Mouse (Mus musculus) stomach, embryonic 14.5 days (tissue): ENCODE measurements at regions not wholly inside any gene's neighbourhood (a gene's known extent, or its start where the extent isn't known, plus 50 kb on each side); places are given as distances from the start of the nearest gene placed in this dataset.

Experiments used
- ATAC-seq: fragments of 200-750 bp; cut with Nextera tagmentation; 2 replicates; pipeline ENCODE4 v1.8.0; 2017; ENCODE audit warnings: low read depth, moderate TSS enrichment; ENCODE audit not compliant: insufficient number of reproducible peaks, insufficient read depth, low FRiP score
- H3K27ac ChIP-seq: fragments of 300-500 bp; sonication (generic); 2 replicates; pipeline ENCODE4 v1.5.1; 2014; ENCODE audit warnings: mild to moderate bottlenecking, low read length, moderate library complexity, mixed read lengths
- H3K27me3 ChIP-seq: fragments of 300-500 bp; sonication (generic); 2 replicates; pipeline ENCODE4 v1.6.1; 2014; ENCODE audit warnings: low read length, control low read depth, mixed read lengths; ENCODE audit not compliant: control insufficient read depth, insufficient read depth
- H3K36me3 ChIP-seq: fragments of 300-500 bp; sonication (generic); 2 replicates; pipeline ENCODE4 v1.6.1; 2014; ENCODE audit warnings: mild to moderate bottlenecking, control low read depth, low read length, moderate library complexity, mixed read lengths; ENCODE audit not compliant: control insufficient read depth, insufficient read depth
- H3K4me1 ChIP-seq: fragments of 300-500 bp; sonication (generic); 2 replicates; pipeline ENCODE4 v1.6.1; 2014; ENCODE audit warnings: low read length, control low read depth, mixed read lengths; ENCODE audit not compliant: control insufficient read depth, insufficient read depth
- H3K4me2 ChIP-seq: fragments of 300-500 bp; sonication (generic); replicated peaks from 2 replicates; pipeline ENCODE4 v1.6.1; 2014; ENCODE audit warnings: low read depth, low read length, control low read depth
- H3K4me3 ChIP-seq: fragments of 300-500 bp; sonication (generic); 2 replicates; pipeline ENCODE4 v1.5.1; 2014; ENCODE audit warnings: low read depth, low read length, control low read depth
- H3K9ac ChIP-seq: fragments of 300-500 bp; sonication (generic); replicated peaks from 2 replicates; pipeline ENCODE4 v1.6.1; 2014; ENCODE audit warnings: low read depth, mild to moderate bottlenecking, control low read depth, low read length, moderate library complexity, mixed read lengths
- H3K9me3 ChIP-seq: fragments of 300-500 bp; sonication (generic); 2 replicates; pipeline ENCODE4 v1.6.1; 2016; ENCODE audit warnings: low read depth, low read length, control low read depth; ENCODE audit not compliant: control insufficient read depth
- WGBS: fragments of 180-500 bp; shearing (Covaris S2); extraction: QIAGEN DNeasy Blood & Tissue Kit; methylation state at CpG from one replicate; pipeline ENCODE4 v1.1.7; 2014; 5-methylcytosine and 5-hydroxymethylcytosine counted together

- H3K4me3 ChIP-seq: no peak overlapping the region
- no peaks in the 10 kb centered on the region for H3K9me3 ChIP-seq
- no peaks in the 10 kb centered on the region for H3K27me3 ChIP-seq
- ATAC-seq: no peak
- no peak overlapping the region for H3K27ac ChIP-seq
- no peaks in the 10 kb centered on the region for H3K36me3 ChIP-seq
- H3K4me1 ChIP-seq: no peaks in the 10 kb centered on the region
- WGBS: 66% methylated on average over 7 of the region's 7 CpGs
- H3K4me2 ChIP-seq: no peak overlapping the region
- H3K9ac ChIP-seq: no peak overlapping the region
Observed at GRCm38 (mm10) chr5:46022047-46022422, 164.6 kb upstream of the Lcorl start.

GRCm38 (mm10) chr5:46021398-46022046 lies 164.1 kb upstream of the Lcorl start:
- Histone ChIP-seq H3K27ac (no peak overlapping the region), H3K4me3 (no peak overlapping the region), H3K9ac (no peak overlapping the region), H3K27me3 (no peaks in the 10 kb centered on the region), H3K36me3 (no peaks in the 10 kb centered on the region), H3K9me3 (no peaks in the 10 kb centered on the region), H3K4me1 (no peaks in the 10 kb centered on the region), H3K4me2 (no peak overlapping the region)
- no peak for ATAC-seq
- WGBS: 66% methylated on average over 2 of the region's 2 CpGs

GRCm38 (mm10) chr5:46020175-46020574 lies 162.8 kb upstream of the Lcorl start:
- Histone ChIP-seq H3K27ac (no peak overlapping the region), H3K4me1 (no peaks in the 10 kb centered on the region), H3K4me3 (no peak overlapping the region), H3K9me3 (no peaks in the 10 kb centered on the region), H3K36me3 (no peaks in the 10 kb centered on the region), H3K4me2 (no peak overlapping the region), H3K9ac (no peak overlapping the region), H3K27me3 (no peaks in the 10 kb centered on the region)
- 85% methylated on average over 4 of the region's 4 CpGs for WGBS
- no peak for ATAC-seq

GRCm38 (mm10) chr5:46007446-46007845 lies 150.0 kb upstream of the Lcorl start:
- WGBS: 77% methylated on average over 9 of the region's 9 CpGs
- no peak overlapping the region for H3K4me2 ChIP-seq

GRCm38 (mm10) chr5:46006691-46007090 lies 149.3 kb upstream of the Lcorl start:
- no peak overlapping the region for H3K27ac ChIP-seq
- no peak overlapping the region for H3K4me2 ChIP-seq
- H3K4me3 ChIP-seq: no peak overlapping the region
- no peak overlapping the region for H3K9ac ChIP-seq
- no peaks in the 10 kb centered on the region for H3K27me3 ChIP-seq
- no peaks in the 10 kb centered on the region for H3K4me1 ChIP-seq
- H3K9me3 ChIP-seq: no peaks in the 10 kb centered on the region
- WGBS: 70% methylated on average over 2 of the region's 2 CpGs
- H3K36me3 ChIP-seq: no peaks in the 10 kb centered on the region
- no peak for ATAC-seq

More at GRCm38 (mm10) chr5:46007446-46007845, 150.0 kb upstream of the Lcorl start:
- Histone ChIP-seq H3K27me3 (no peaks in the 10 kb centered on the region), H3K9me3 (no peaks in the 10 kb centered on the region), H3K27ac (no peak overlapping the region), H3K4me3 (no peak overlapping the region), H3K4me1 (no peaks in the 10 kb centered on the region), H3K9ac (no peak overlapping the region), H3K36me3 (no peaks in the 10 kb centered on the region)
- no peak for ATAC-seq

- no peaks in the 10 kb centered on the region for H3K4me1 ChIP-seq
- no peaks in the 10 kb centered on the region for H3K9me3 ChIP-seq
- ATAC-seq: no peak
- H3K27me3 ChIP-seq: no peaks in the 10 kb centered on the region
- no peak overlapping the region for H3K27ac ChIP-seq
- no peak overlapping the region for H3K9ac ChIP-seq
- 72% methylated on average over 3 of the region's 3 CpGs for WGBS
- H3K36me3 ChIP-seq: no peaks in the 10 kb centered on the region
- H3K4me2 ChIP-seq: no peak overlapping the region
- H3K4me3 ChIP-seq: no peak overlapping the region
Observed at GRCm38 (mm10) chr5:46006228-46006627, 148.8 kb upstream of the Lcorl start.

GRCm38 (mm10) chr5:46005631-46006030 lies 148.2 kb upstream of the Lcorl start:
- H3K4me3 ChIP-seq: no peak overlapping the region
- H3K9ac ChIP-seq: no peak overlapping the region
- no peaks in the 10 kb centered on the region for H3K9me3 ChIP-seq
- no peaks in the 10 kb centered on the region for H3K4me1 ChIP-seq
- H3K27me3 ChIP-seq: no peaks in the 10 kb centered on the region
- H3K27ac ChIP-seq: no peak overlapping the region
- ATAC-seq: no peak
- no peaks in the 10 kb centered on the region for H3K36me3 ChIP-seq
- no peak overlapping the region for H3K4me2 ChIP-seq
- 80% methylated on average over 1 of the region's 1 CpGs for WGBS

- Histone ChIP-seq H3K36me3 (no peaks in the 10 kb centered on the region), H3K9me3 (no peaks in the 10 kb centered on the region)
- WGBS: 75% methylated on average over 5 of the region's 5 CpGs
Observed at GRCm38 (mm10) chr5:46002011-46002410, 144.6 kb upstream of the Lcorl start.

GRCm38 (mm10) chr5:45957766-45958165 lies 100.4 kb upstream of the Lcorl start:
- Histone ChIP-seq H3K27ac (no peak overlapping the region), H3K9ac (no peak overlapping the region), H3K4me2 (no peak overlapping the region), H3K27me3 (no peaks in the 10 kb centered on the region), H3K4me3 (no peak overlapping the region), H3K4me1 (no peaks in the 10 kb centered on the region), H3K36me3 (no peaks in the 10 kb centered on the region), H3K9me3 (no peaks in the 10 kb centered on the region)
- 66% methylated on average over 2 of the region's 2 CpGs for WGBS
- no peak for ATAC-seq

More at GRCm38 (mm10) chr5:46002011-46002410, 144.6 kb upstream of the Lcorl start:
- no peak for ATAC-seq
- no peaks in the 10 kb centered on the region for H3K27me3 ChIP-seq
- no peak overlapping the region for H3K4me2 ChIP-seq
- H3K4me3 ChIP-seq: no peak overlapping the region
- no peaks in the 10 kb centered on the region for H3K4me1 ChIP-seq
- H3K27ac ChIP-seq: no peak overlapping the region
- H3K9ac ChIP-seq: no peak overlapping the region
